Mouse (Mus musculus) left cerebral cortex, adult 11 months (tissue): ENCODE measurements around the gene Sorbs1.

Source experiments
- DNase-seq: peaks from one replicate; pipeline ENCODE4 v3.0.0; 2022; ENCODE audit warnings: low spot score

Sorbs1 gene

DNA sequence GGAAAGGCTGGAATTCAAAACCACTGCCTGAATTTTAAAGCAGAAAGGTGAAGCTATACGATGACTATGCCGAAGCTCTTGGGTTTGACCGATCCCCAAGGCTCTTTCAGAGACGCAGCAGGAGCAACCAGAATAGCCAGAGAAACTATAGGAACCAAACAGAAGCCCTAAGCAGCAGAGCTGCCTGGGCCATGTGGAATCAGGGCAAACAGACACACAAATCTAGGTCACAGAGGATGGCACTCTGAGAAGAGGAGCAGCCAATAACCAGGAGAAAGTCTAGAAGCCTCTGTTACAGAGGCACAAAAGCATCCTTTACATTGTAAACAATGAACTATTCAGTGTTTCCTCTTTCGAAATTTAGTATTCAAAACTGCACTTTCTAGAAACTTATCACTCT, 140.9 kb downstream of the Sorbs1 start:
- DNase-seq, result no peak

DNA sequence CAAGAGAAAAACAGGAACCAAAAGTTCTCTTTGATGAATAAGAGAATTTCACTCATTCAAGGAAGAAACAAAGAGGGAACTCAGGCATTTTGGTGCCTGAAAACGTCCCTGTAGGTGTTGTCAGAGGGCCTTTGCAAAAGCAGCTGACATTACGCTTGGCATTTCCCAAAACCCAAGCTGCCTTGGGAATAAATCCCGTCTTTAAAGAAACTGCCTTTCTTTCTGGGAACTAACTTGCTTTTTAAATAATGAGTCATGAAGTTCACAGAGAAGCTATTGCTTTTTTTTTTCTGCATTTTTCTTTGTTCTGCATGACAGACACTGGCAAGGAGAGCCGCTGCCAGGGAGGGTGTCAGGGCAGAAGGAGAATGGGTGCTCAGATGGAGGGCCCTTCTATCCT, 141.7 kb downstream of the Sorbs1 start:
- DNase-seq, result no peak

DNA sequence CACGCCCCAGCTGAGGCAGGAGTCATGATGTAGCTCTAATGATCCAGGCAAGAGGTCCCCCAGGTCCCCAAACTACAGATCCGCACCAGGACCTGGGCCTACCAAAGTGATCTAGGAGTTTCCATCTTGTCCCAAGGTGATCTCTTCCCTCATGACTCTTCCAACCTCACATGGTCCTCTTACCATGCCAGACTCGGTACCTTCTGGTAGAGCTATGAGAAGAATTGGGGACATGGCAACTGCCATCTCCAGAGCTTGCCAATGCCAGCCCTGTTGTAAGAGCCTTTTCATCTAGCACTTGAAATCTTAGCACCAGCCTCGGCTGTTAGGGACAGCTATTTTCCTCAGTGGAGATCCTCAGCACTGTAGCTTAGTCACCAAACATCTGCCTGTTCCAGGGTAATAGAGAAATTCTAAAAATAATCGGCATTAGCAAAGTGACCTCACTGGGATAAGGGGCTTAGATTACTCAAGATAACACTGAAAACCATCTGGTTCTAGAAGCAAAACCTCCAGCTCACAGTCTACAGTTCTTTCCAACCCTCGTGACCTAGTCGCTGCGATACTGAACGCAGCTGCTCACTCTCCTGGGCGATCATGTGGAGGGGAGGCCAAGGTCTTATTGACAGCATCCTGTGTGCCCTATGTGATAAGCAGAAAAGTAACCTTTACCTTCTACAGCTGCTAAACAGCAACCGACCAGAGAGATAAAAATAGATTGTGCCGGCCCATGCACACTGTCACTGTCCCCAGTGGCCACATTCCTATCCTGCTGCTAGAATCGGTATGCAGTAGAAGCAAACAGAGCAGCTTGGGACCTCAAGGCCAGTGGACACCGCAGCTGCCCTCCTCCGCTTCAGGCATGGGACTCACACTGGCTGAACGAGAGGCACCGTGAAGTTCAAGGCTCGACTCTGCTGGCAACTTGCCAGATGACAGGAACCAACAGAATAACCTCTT, 143.4 kb downstream of the Sorbs1 start:
- no peak for DNase-seq

DNA sequence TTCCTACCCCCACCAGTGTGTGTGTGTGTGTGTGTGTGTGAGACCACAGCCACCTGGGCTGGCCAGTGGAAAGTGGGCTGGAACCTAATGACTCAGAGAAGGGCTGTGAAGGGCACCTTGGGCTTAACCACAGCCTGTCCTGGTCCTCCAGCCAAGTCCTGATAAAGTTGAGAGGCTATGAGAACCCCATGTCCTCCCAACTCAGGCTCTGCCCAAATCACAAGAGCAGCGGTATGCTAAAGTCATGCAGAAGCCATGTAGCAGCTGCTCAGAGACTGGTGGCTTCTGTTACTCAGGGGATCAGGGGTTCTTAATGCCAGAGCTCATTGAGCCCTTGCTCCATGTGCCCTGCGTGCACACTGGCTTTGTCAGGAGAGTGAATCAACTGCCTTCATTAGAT, 145.1 kb downstream of the Sorbs1 start:
- DNase-seq, result no peak

DNA sequence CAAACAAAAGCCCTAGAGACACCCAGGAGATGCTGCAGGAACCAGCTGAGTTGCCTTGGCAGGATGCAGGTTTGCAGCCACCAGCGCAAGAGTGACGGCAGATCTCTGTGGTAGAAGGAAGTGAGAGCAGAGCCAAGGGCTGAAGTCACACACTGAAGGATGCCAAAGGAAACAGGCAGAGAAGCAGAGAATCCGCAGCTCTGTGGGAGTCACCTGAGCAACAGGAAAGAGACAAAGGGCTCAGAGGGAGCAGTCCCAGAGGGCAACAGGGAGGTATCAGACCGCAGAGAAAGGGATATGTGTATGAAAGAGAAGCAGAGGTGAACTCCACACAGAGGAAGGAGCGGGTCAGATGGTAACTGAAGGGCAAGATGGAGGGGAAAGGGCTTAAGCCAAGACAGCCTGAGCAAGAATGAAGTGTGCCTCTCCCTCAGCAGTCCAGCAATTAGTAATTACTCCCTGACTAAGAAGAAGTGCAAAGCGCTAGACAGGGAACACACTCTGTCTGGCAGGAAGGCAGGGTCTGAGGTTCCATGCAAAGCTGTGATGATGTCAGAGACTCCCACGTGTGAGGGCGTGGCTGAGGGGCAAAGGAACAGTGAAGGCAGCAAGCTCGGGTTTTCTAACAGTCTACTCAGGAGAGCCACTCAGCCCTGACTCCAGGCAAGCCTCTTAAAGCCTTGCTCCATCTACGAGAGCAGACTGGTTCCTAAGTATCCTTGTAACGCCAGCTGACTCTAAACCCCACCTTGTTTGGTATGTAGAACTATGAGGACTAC, 147.2 kb downstream of the Sorbs1 start:
- no peak for DNase-seq

DNA sequence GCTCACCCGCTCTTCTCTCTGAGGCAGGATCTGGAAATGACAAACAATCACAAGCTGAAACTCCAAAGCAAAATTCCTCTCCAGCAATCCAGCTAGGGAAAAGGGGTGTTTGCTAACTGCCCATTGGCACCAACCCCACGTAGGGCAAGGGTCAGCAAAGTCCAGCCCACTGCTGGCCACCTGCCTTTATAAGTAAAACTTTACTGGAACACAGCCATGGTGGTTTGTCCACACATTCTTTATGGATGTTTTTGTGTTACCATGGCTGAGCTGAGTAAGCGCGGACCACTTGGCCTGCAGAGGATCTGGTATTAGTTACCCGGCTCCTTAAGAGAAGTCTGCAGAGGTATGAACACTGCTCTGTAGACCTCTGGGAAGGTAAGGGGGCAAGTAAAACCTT, 148.4 kb downstream of the Sorbs1 start:
- no peak for DNase-seq

DNA sequence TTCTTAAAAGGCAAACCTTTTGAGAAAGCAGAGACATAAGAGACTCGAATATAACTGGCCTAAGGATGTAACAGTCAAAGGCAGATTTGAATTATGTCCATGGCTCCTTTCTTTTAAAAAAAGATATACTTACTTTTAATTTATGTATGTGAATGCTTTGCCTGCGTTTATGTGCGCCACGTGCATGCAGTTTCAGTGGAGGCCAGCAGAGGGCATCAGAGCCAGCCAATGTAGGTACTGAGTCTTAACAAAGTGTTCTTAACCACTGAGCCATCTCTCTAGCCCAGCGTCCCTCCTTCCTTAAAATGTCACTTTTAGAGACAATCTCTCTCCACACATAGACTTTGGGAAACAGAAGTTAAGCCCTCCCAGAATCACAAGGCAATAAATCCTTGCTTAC, 150.1 kb downstream of the Sorbs1 start:
- DNase-seq, result no peak

DNA sequence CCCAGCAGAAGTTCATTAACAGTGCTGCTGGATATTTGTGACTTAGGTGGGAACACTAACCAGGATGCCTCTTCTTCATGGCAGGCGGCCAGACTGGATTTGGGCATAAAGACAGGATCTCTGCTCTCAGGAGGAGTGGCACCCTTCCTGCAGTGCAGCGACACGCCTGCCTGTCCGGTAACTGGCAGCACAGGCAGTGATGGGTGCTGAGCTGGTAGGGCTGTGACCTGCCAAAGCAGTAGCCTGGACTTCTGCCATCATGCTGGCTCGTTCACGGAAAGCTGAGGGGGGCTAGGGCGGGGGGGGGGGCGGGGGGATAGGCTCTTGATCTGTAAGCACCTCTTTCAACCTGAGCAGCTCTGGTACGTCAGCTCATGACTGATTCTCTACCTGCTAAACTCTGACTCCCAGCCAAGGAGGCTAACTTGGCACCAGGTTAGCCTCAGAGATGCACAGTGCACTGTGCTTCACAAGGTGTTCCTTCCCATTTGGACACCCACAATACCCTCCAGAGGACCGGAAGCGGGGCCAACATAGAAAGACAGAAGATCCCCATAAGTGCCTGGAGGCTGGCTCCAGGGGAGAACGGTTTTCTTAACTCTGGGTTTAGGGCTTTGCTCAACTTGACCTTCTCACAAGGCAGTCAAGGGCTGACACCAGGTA, 151.2 kb downstream of the Sorbs1 start:
- no peak for DNase-seq

DNA sequence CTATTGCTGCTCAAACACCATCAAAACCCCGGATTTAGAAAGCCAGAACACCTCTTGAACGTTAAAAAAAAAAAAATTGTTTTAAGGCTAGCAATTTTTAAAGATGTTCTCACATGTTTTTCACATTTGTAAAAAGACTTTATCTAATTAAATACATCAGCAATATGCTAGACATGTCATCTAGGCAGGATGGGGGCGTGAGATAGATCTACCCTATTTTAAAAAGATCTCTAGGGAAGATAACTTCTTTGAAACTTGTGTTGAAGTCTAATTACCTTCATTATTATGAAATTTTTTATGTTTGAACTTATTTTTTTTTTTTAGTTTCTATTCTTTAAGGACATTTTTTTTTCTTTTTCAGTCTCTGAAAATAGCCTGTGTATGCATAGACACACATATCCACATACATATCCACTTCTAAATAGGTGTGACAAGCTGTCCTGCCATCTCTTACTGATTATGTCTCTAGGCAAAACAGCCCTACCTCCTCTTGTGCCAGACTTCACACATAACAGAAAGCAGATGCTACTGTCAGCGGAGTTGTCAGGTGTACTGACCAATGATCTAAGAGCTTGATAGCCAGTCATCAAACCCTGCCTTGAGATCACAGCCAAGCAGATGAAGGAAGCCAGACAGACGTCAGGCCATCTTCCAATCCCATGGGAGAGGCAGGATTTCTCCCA, 153.7 kb downstream of the Sorbs1 start:
- DNase-seq, result no peak

DNA sequence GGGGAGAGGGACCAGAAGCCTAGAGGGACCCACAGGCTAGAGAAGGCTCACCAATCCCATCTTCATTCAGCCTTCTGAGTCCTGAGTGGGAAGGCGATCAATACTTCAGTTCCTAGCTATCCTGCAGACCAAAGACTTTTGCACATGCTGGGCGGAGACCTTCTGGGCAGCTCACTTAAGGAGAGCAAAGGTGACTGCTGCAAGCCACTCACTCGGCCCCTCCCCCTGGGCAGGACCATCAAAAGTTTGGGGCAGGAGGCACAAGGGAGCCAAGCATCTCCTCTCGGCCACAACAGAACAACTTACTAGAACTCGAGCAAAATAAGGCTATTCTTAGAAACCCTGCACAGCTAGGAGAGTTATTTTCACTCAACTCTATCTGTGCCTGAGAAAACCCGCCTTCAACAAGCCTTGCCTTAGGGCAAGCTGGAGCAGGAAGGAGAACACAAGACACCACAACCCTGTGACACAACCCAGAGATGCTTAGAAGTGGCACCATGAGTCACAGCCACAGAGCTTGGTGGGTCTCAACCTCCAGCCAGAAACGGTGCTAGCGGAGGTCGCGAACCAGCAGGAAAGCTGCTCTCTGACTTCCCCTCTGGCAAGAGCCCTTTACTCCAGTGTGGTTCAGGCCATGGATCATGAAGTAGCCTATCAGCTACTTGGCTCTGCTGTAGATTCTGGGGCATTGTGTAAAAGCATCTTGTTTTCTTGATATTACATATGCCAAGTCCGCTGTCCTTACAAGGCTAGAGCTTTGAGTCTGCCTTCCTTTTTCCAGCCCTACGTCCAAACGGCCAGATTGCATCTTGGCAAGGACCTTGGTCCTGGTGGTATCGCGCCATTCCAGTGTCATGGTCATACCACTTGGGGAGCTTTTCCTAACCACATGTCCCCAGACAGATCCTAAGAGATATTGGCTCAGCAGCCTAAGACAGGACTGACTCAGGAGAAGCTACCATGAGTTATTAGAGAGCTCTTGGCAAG, 156.8 kb downstream of the Sorbs1 start:
- DNase-seq, result no peak

DNA sequence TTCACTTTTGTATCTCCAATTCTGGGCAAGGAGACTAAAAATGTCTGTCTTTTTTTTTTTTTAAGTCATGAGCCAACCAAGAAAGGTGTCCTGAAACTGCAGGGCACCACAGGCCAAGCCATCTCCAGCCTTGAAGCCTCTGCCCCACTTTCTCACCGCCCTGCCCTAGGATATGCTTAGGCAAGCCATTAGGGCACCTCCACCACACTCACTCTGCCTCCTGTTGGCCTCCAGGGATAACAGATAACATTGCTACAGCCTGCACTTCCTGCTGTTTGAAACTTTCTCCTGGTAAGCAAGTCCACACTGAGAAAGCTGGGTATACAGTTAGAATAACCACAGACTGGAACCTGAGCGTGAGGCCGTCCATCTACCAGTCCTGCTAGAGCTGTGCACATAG, 158.5 kb downstream of the Sorbs1 start:
- no peak for DNase-seq

DNA sequence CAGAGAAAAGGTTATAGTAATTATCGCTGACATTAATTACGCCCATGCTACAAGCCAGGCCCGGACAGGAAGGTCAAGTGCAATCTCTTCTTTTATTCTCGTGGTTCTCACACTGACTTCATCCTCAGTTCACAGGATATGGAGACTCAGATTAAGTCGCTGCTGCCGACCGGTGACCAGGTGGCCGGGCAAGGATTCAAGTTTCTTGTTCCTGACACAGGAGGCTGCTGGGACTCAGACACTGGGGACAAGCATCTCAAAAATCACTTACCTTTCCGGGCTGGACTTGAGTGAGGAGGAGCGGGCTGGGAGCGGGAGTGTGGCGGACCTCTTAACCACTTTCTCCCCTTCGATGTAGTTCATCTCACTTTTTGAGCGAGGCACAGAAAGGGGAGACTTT, 161.6 kb downstream of the Sorbs1 start:
- no peak for DNase-seq

DNA sequence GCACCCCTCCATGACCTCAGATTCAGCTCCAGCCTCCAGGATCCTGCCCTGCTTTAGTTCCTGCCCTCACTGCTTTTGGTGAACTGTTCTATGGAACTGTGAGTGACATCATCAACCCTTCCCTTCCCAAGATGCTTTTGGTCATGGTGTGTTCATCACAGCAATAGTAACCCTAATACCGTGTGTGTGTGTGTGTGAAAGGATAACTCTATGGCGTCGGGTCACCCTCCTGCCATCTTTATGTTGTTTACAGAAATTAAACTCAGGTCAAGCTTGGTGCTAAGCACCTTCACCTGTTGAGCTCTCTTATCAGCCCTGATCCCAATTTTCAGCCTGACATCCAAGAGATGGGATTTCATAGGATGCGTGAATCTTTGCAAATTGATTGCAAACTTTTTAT, 162.7 kb downstream of the Sorbs1 start:
- no peak for DNase-seq

DNA sequence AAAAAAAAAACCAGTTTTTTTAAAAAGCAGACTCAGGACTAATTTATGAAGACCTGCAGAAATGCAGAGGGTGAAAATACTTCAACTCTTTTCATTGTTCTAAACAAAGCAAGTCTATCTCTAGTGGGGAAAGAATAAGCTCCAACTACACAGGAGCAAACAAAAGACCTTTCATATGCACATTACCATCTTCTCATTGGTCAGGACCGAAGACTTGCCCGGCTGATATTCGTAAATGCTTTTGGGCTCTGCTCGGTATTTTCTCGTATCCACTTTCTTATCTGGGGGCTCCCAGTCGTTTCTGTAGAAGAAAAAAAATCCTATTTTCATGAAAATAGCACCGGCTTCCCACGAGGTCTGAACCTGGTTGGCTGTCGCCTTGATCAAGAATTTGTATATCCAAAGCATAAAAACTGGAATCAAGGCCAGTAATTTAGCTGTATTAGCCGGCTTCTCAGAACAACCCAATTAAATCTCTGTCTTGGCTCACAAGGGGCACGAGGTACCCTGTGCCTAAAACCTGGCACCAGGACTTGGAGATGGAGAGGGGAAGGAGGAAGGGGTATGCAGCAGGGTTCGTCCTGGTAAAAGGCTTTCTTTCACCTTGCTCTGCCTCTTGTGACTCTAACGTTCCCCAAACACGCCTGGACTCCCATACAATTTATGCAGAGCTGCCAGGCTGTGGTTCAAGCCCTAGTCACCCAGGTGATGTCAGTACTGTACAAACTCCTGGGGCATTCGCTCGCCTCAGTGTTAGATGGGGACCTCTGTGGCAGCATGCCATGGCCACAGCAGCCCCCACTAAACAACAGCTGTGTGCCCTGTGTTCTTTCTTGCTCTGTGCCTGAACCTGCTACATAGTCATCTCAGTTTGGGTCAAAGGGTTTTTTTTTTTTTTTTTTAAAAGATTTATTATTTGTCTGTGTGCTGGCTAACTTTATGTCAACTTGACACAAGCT, 163.6 kb downstream of the Sorbs1 start:
- no peak for DNase-seq

DNA sequence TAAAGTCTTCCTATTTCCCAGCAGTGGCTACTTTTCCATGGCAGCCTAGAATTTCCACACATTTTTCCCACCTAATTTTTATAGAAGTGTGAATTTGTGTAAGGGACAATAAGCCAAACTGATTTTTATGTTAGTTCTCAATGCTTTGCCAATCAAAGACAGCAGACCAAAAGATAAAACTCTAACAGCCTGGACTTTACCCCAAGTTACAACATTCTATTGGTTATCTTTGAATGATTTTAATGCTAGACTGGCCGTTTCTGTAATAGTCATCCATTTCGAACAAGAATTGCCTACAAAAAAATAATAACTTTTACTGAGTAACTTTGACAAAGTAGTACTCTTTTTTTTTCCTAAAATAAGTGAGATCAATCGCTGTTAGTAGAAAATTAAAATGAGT, 164.3 kb downstream of the Sorbs1 start:
- no peak for DNase-seq

DNA sequence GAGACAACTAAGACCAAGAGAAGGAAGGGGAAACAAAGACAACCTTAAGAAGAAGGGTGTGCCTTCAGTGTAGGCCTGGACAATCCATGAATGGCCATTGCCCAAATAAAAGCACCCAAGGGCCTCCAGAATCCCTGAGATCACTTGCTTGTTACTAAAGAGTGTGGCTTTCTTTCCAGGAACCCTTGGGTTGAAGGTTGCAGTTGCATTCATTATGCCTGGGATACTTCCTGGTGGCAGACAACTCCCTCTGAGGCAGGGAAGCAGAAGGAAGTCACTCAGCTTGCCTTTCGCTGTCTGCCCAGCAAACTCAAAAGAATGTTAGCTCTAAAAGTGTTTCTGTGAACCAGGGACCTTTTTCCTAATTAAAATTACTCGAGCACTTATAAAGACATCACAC, 164.9 kb downstream of the Sorbs1 start:
- no peak for DNase-seq

DNA sequence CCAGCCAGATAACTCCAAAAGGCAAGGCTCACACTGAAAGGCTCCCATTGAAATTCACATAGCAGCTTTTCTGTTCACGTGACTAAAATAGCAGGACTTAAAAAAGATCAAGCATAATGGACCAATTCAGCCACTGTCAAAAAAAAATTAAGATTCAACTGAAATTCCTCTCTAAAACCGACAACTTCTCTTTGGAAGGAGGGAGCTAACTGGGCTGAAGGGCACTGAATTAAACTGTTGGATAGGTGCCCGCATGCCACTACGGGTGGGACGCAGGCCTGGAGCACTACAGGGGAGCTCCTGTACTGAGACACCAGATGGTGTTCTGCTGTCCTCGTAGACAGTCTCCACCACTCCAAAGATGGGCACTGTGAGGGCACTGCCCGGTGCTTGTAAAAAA, 165.4 kb downstream of the Sorbs1 start:
- DNase-seq, result no peak

DNA sequence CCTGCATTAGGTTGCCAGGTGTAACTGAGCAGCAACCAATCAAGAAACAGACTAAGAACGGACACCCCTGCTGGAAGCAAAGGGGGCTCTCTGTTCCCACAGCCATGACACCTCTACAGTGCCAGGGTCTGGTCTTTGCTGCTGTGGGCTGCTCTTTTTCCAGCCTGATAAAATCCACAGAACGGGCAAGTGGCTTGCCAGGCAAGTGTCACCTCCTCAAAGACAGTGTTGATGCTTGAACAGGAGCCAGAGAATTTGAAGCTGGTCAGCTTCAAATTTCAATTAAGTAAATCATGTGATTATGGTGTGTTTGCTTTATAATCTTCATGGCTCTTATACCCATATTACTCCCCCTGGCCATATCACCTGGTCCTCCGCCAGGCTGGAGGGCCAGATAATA, 166.7 kb downstream of the Sorbs1 start:
- no peak for DNase-seq

DNA sequence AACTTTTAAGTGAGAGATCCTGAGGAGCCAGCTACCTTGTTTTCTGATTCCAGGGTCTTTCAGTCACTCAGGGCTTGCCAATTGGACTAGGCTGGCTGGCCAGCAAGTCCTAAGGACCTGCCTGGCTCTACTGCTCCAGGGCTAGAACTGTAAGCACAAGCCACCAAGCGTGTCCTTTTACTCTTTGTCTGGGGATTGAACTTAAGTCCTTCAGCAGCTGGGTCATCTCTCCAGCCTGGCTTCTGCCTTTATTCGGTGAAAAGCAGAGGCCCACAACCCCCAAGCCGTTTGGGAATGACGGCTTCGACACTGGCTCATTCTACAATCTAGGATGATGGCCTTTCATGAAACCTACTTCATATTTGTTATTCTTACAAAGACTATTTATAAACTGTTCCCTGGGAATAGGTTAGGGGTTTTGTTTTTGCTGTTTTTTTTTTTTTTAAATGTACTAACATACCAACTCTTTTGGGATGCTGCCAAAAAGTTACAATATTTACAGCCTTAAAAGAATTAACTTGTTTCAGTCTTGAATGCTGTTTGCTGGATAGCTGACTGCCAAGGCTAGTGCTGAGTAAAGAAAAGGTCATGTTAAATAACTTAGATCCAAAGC, 167.2 kb downstream of the Sorbs1 start:
- DNase-seq, result no peak
